Comparison of ENCODE assay signal across 8 mouse cellular contexts in genomic region chr14:79290683-79291425, GRCm38 (mm10). TPM values are rescaled to one million over a fixed set of nuclear protein-coding genes. Genes with fewer than 3 reads are reported as not detected.
DNase-seq lines count a peak whose midpoint lies in the region; ATAC-seq lines count a peak whose summit lies in the region.

No protein-coding gene starts in this region.

- H3K9ac ChIP-seq in intestine, embryonic 15.5 days: no peak overlapping the region
- no peak overlapping the region for H3K9ac ChIP-seq in intestine, embryonic 16.5 days (ENCODE audit: low read depth, low read length)
- no peak overlapping the region for H3K9ac ChIP-seq in hindbrain, embryonic 12.5 days
- no peak overlapping the region for H3K9ac ChIP-seq in midbrain, embryonic 16.5 days (ENCODE audit: low read depth, low read length)
- no peak overlapping the region for H3K9ac ChIP-seq in kidney, embryonic 15.5 days

- H3K4me1 ChIP-seq in intestine, embryonic 15.5 days (replicated peaks): peaks cover 3% of the 10 kb centered on the region; the same call in 1 of the 2 replicates
- peaks cover 3% of the 10 kb centered on the region; the same call in 1 of the 2 replicates for H3K4me1 ChIP-seq in intestine, embryonic 16.5 days (ENCODE audit: control insufficient read depth, insufficient read depth, low read length)
- H3K4me1 ChIP-seq in hindbrain, embryonic 12.5 days: peaks cover 38% of the 10 kb centered on the region
- peaks cover 12% of the 10 kb centered on the region for H3K4me1 ChIP-seq in midbrain, embryonic 16.5 days (ENCODE audit: control insufficient read depth, insufficient read depth, low read length)
- H3K4me1 ChIP-seq in kidney, embryonic 15.5 days: peaks cover 25% of the 10 kb centered on the region

- no peaks in the 10 kb centered on the region for H3K27me3 ChIP-seq in intestine, embryonic 15.5 days (replicated peaks)
- no peaks in the 10 kb centered on the region for H3K27me3 ChIP-seq in intestine, embryonic 16.5 days (replicated peaks; ENCODE audit: control insufficient read depth, insufficient read depth, low read length)
- no peaks in the 10 kb centered on the region for H3K27me3 ChIP-seq in hindbrain, embryonic 12.5 days
- H3K27me3 ChIP-seq in midbrain, embryonic 16.5 days (ENCODE audit: control insufficient read depth, insufficient read depth, low read depth, low read length): no peaks in the 10 kb centered on the region
- no peaks in the 10 kb centered on the region for H3K27me3 ChIP-seq in kidney, embryonic 15.5 days

- DNase-seq in embryo, embryonic 10.5 days (ENCODE audit: low spot score): peak; percentile 68
- DNase-seq in layer of hippocampus, adult 9-10 months (ENCODE audit: low spot score): no peak
- DNase-seq in left cerebral cortex, adult 11 months (ENCODE audit: low spot score): no peak

- no peak overlapping the region for H3K4me2 ChIP-seq in intestine, embryonic 15.5 days (replicated peaks)
- no peak overlapping the region for H3K4me2 ChIP-seq in intestine, embryonic 16.5 days (ENCODE audit: low read depth, low read length)
- H3K4me2 ChIP-seq in hindbrain, embryonic 12.5 days (replicated peaks): no peak overlapping the region
- H3K4me2 ChIP-seq in midbrain, embryonic 16.5 days (ENCODE audit: low read length): peak overlapping the region; percentile 40
- H3K4me2 ChIP-seq in kidney, embryonic 15.5 days: no peak overlapping the region

- H3K27ac ChIP-seq in intestine, embryonic 15.5 days: 0 out of 2 replicates have a peak overlapping the region, but pooled peaks have one; percentile 11
- no peak overlapping the region for H3K27ac ChIP-seq in intestine, embryonic 16.5 days (ENCODE audit: low read length)
- H3K27ac ChIP-seq in hindbrain, embryonic 12.5 days: peak overlapping the region; percentile 25; the same call in 1 of the 2 replicates
- H3K27ac ChIP-seq in midbrain, embryonic 16.5 days (ENCODE audit: low read length): peak overlapping the region; percentile 20; the same call in 1 of the 2 replicates
- no peak overlapping the region for H3K27ac ChIP-seq in kidney, embryonic 15.5 days

- H3K9me3 ChIP-seq in intestine, embryonic 15.5 days: no peaks in the 10 kb centered on the region
- no peaks in the 10 kb centered on the region for H3K9me3 ChIP-seq in intestine, embryonic 16.5 days (ENCODE audit: control insufficient read depth, low read length)
- no peaks in the 10 kb centered on the region for H3K9me3 ChIP-seq in hindbrain, embryonic 12.5 days (replicated peaks)
- H3K9me3 ChIP-seq in midbrain, embryonic 16.5 days (replicated peaks; ENCODE audit: control insufficient read depth, low read length, poor library complexity, severe bottlenecking): no peaks in the 10 kb centered on the region
- H3K9me3 ChIP-seq in kidney, embryonic 15.5 days (replicated peaks): no peaks in the 10 kb centered on the region

- no peaks in the 10 kb centered on the region for H3K36me3 ChIP-seq in intestine, embryonic 15.5 days
- H3K36me3 ChIP-seq in intestine, embryonic 16.5 days (ENCODE audit: control insufficient read depth, insufficient read depth, low read length): no peaks in the 10 kb centered on the region
- no peaks in the 10 kb centered on the region for H3K36me3 ChIP-seq in hindbrain, embryonic 12.5 days
- H3K36me3 ChIP-seq in midbrain, embryonic 16.5 days (ENCODE audit: control insufficient read depth, insufficient read depth, low read length): no peaks in the 10 kb centered on the region
- H3K36me3 ChIP-seq in kidney, embryonic 15.5 days: no peaks in the 10 kb centered on the region

- 38% methylated on average over 15 of the region's 15 CpGs for WGBS in intestine, embryonic 15.5 days
- WGBS in intestine, embryonic 16.5 days: 41% methylated on average over 15 of the region's 15 CpGs
- 24% methylated on average over 15 of the region's 15 CpGs for whole genome bisulfite sequencing in hindbrain, embryonic 12.5 days
- WGBS in midbrain, embryonic 16.5 days: 12% methylated on average over 15 of the region's 15 CpGs
- WGBS in kidney, embryonic 15.5 days: 40% methylated on average over 15 of the region's 15 CpGs

- ATAC-seq in intestine, embryonic 15.5 days: no peak
- ATAC-seq in intestine, embryonic 16.5 days: no peak
- peak; percentile 51; the same call in 1 of the 2 replicates for ATAC-seq in hindbrain, embryonic 12.5 days (ENCODE audit: low FRiP score)
- peak; percentile 57 for ATAC-seq in midbrain, embryonic 16.5 days
- ATAC-seq in kidney, embryonic 15.5 days (replicated peaks; ENCODE audit: low FRiP score): no peak

- no peak overlapping the region for H3K4me3 ChIP-seq in intestine, embryonic 15.5 days (replicated peaks)
- H3K4me3 ChIP-seq in intestine, embryonic 16.5 days (ENCODE audit: low read length): no peak overlapping the region
- H3K4me3 ChIP-seq in hindbrain, embryonic 12.5 days: no peak overlapping the region
- H3K4me3 ChIP-seq in midbrain, embryonic 16.5 days (ENCODE audit: low read depth, low read length): no peak overlapping the region
- no peak overlapping the region for H3K4me3 ChIP-seq in kidney, embryonic 15.5 days (replicated peaks)

RNA-seq across cellular contexts. Expression of gene Rgcc, which starts 10.6 kb away (rescaled TPM):
- 44.4 and 45.9 TPM in 2 replicates for polyA plus RNA-seq in intestine, embryonic 15.5 days (2015; fragmentation: Nextera tagmentation; extraction: Ambion mirVana)
- polyA plus RNA-seq in intestine, embryonic 16.5 days (2015; fragmentation: Nextera tagmentation; extraction: Ambion mirVana): 39.4 and 46.2 TPM in 2 replicates
- 32.4 and 41.0 TPM in 2 replicates for polyA plus RNA-seq in hindbrain, embryonic 12.5 days (2016; fragmentation: Nextera tagmentation; extraction: Ambion mirVana)
- polyA plus RNA-seq in midbrain, embryonic 16.5 days (2015; fragmentation: Nextera tagmentation; extraction: Ambion mirVana): 26.3 and 36.4 TPM in 2 replicates
- 28.7 and 29.7 TPM in 2 replicates for polyA plus RNA-seq in kidney, embryonic 15.5 days (2015; fragmentation: Nextera tagmentation; extraction: Ambion mirVana)

RNA-seq across cellular contexts. Expression of gene Zfp957, which starts 43.7 kb away (rescaled TPM):
- not detected in 2 replicates for polyA plus RNA-seq in intestine, embryonic 15.5 days (2015; fragmentation: Nextera tagmentation; extraction: Ambion mirVana)
- not detected in 2 replicates for polyA plus RNA-seq in intestine, embryonic 16.5 days (2015; fragmentation: Nextera tagmentation; extraction: Ambion mirVana)
- 0.19 TPM in 1 of 2 replicates, not detected in the other for polyA plus RNA-seq in hindbrain, embryonic 12.5 days (2016; fragmentation: Nextera tagmentation; extraction: Ambion mirVana)
- polyA plus RNA-seq in midbrain, embryonic 16.5 days (2015; fragmentation: Nextera tagmentation; extraction: Ambion mirVana): not detected in 2 replicates
- 0.14 TPM in 1 of 2 replicates, not detected in the other for polyA plus RNA-seq in kidney, embryonic 15.5 days (2015; fragmentation: Nextera tagmentation; extraction: Ambion mirVana)

Comparison
In these comparisons a context has a peak if more than half of its experiments do, and no peak if none do; other contexts are left out.
1. H3K27ac ChIP-seq: peak in intestine, embryonic 15.5 days (single experiment), hindbrain, embryonic 12.5 days (single experiment) and midbrain, embryonic 16.5 days (single experiment); none in intestine, embryonic 16.5 days (single experiment) and kidney, embryonic 15.5 days (single experiment).
2. ATAC-seq: peak in hindbrain, embryonic 12.5 days (single experiment) and midbrain, embryonic 16.5 days (single experiment); none in intestine, embryonic 15.5 days (single experiment), intestine, embryonic 16.5 days (single experiment) and kidney, embryonic 15.5 days (single experiment).